ENCODE assay signal across 7 mouse cellular contexts in genomic region chr11:100441797-100442196, GRCm38 (mm10). TPM values are rescaled to one million over a fixed set of nuclear protein-coding genes. Genes with fewer than 3 reads are reported as not detected.
DNase-seq lines count a peak whose midpoint lies in the region; ATAC-seq and TF ChIP-seq lines count a peak whose summit lies in the region.

TSS of gene Nt5c3b (minus strand) at chr11:100441808.
TSS of gene Klhl10 (plus strand) at chr11:100441917.

- H3K9me3 ChIP-seq in megakaryocyte, embryonic 14.5 days, result no peaks in the 10 kb centered on the region
- no peaks in the 10 kb centered on the region for H3K9me3 ChIP-seq in forebrain, embryonic 13.5 days (replicated peaks)
- H3K9me3 ChIP-seq in limb, embryonic 14.5 days (ENCODE audit: control insufficient read depth, low read length), result no peaks in the 10 kb centered on the region
- H3K9me3 ChIP-seq in stomach, embryonic 15.5 days, result no peaks in the 10 kb centered on the region

- peaks cover 29% of the 10 kb centered on the region for H3K4me1 ChIP-seq in megakaryocyte, embryonic 14.5 days
- peaks cover 18% of the 10 kb centered on the region for H3K4me1 ChIP-seq in forebrain, embryonic 13.5 days
- peaks cover 11% of the 10 kb centered on the region for H3K4me1 ChIP-seq in limb, embryonic 14.5 days (ENCODE audit: control insufficient read depth, insufficient read depth, low read length)
- H3K4me1 ChIP-seq in stomach, embryonic 15.5 days, result peaks cover 12% of the 10 kb centered on the region; the same call in 1 of the 2 replicates

- 86% methylated on average over 8 of the region's 8 CpGs for WGBS in forebrain, embryonic 13.5 days
- WGBS in limb, embryonic 14.5 days, result 83% methylated on average over 8 of the region's 8 CpGs
- WGBS in stomach, embryonic 15.5 days, result 83% methylated on average over 8 of the region's 8 CpGs

- H3K4me2 ChIP-seq in forebrain, embryonic 13.5 days, result peak within 1 kb of the TSS; percentile 80
- H3K4me2 ChIP-seq in limb, embryonic 14.5 days (replicated peaks; ENCODE audit: low read depth, low read length, severe bottlenecking), result peak within 1 kb of the TSS; percentile 59
- peak within 1 kb of the TSS; percentile 76 for H3K4me2 ChIP-seq in stomach, embryonic 15.5 days

- peak within 1 kb of the TSS; percentile 92 for H3K9ac ChIP-seq in forebrain, embryonic 13.5 days
- H3K9ac ChIP-seq in limb, embryonic 14.5 days (ENCODE audit: low read depth, low read length, severe bottlenecking), result peak within 1 kb of the TSS; percentile 92
- peak within 1 kb of the TSS; percentile 65 for H3K9ac ChIP-seq in stomach, embryonic 15.5 days

- ATAC-seq in megakaryocyte, adult 5-6 weeks (ENCODE audit: poor library complexity, severe bottlenecking), result no peak
- ATAC-seq in forebrain, embryonic 13.5 days, result no peak
- ATAC-seq in limb, embryonic 14.5 days (ENCODE audit: low FRiP score, low read depth), result no peak
- no peak for ATAC-seq in stomach, embryonic 15.5 days (ENCODE audit: insufficient read depth, low FRiP score, low read depth)

- peaks cover 9% of the 10 kb centered on the region for H3K36me3 ChIP-seq in megakaryocyte, embryonic 14.5 days (replicated peaks; ENCODE audit: low read length)
- peaks cover 15% of the 10 kb centered on the region for H3K36me3 ChIP-seq in forebrain, embryonic 13.5 days (ENCODE audit: poor library complexity, severe bottlenecking)
- peaks cover 25% of the 10 kb centered on the region for H3K36me3 ChIP-seq in limb, embryonic 14.5 days (ENCODE audit: control insufficient read depth, insufficient read depth, low read length)
- H3K36me3 ChIP-seq in stomach, embryonic 15.5 days, result peaks cover 9% of the 10 kb centered on the region

- peaks cover 2% of the 10 kb centered on the region for H3K27me3 ChIP-seq in megakaryocyte, embryonic 14.5 days (replicated peaks)
- no peaks in the 10 kb centered on the region for H3K27me3 ChIP-seq in forebrain, embryonic 13.5 days
- H3K27me3 ChIP-seq in limb, embryonic 14.5 days (ENCODE audit: control insufficient read depth, insufficient read depth, low read length), result no peaks in the 10 kb centered on the region
- no peaks in the 10 kb centered on the region for H3K27me3 ChIP-seq in stomach, embryonic 15.5 days (replicated peaks)

- TF ChIP-seq POLR2A in limb, embryonic 14.5 days (IDR thresholded peaks at IDR 0.05; ENCODE audit: borderline replicate concordance, extremely low read depth, insufficient read depth, insufficient read length), result no peak

- H3K27ac ChIP-seq in forebrain, embryonic 13.5 days, result no peak within 1 kb of the TSS; the same call in 1 of the 2 replicates
- peak within 1 kb of the TSS; percentile 74 for H3K27ac ChIP-seq in limb, embryonic 14.5 days (replicated peaks; ENCODE audit: low read depth, low read length)
- H3K27ac ChIP-seq in stomach, embryonic 15.5 days, result peak within 1 kb of the TSS; percentile 37; the same call in 1 of the 2 replicates

- H3K4me3 ChIP-seq in megakaryocyte, embryonic 14.5 days (replicated peaks), result peak within 1 kb of the TSS; percentile 96
- H3K4me3 ChIP-seq in forebrain, embryonic 13.5 days, result peak within 1 kb of the TSS; percentile 79
- peak within 1 kb of the TSS; percentile 84 for H3K4me3 ChIP-seq in limb, embryonic 14.5 days (replicated peaks; ENCODE audit: low read length)
- peak within 1 kb of the TSS; percentile 67 for H3K4me3 ChIP-seq in stomach, embryonic 15.5 days (replicated peaks)

- no peak for DNase-seq in limb, embryonic 14.5 days (ENCODE audit: low spot score)
- DNase-seq in MN1 (ENCODE audit: low spot score), result no peak
- no peak for DNase-seq in thymus, postnatal 36 days

RNA-seq across cellular contexts. Expression of gene Nt5c3b, which starts in this region (rescaled TPM):
- polyA plus RNA-seq in megakaryocyte, embryonic 14.5 days (2012; ENCODE audit: insufficient read depth, low replicate concordance), result 48.3 and 86.4 TPM in 2 replicates
- 8.8 and 9.8 TPM in 2 replicates for total RNA-seq in megakaryocyte, adult 5-6 weeks (2015)
- total RNA-seq in megakaryocyte, adult 5-6 weeks (2017), result 7.3 and 9.6 TPM in 2 replicates
- 105 and 114 TPM in 2 replicates for polyA plus RNA-seq in forebrain, embryonic 13.5 days (2015; fragmentation: Nextera tagmentation; extraction: Ambion mirVana)
- 131 and 140 TPM in 2 replicates for polyA plus RNA-seq in limb, embryonic 14.5 days (2012; rRNA removed)
- 138 and 147 TPM in 2 replicates for polyA plus RNA-seq in limb, embryonic 14.5 days (2014; fragmentation: Nextera tagmentation; extraction: Ambion mirVana)
- polyA plus RNA-seq in stomach, embryonic 15.5 days (2015; fragmentation: Nextera tagmentation; extraction: Ambion mirVana), result 108 TPM in 2 replicates

RNA-seq across cellular contexts. Expression of gene Klhl10, which starts in this region (rescaled TPM):
- 0.56 TPM in 1 of 2 replicates, not detected in the other for polyA plus RNA-seq in megakaryocyte, embryonic 14.5 days (2012; ENCODE audit: insufficient read depth, low replicate concordance)
- total RNA-seq in megakaryocyte, adult 5-6 weeks (2015), result not detected in 2 replicates
- not detected in 2 replicates for total RNA-seq in megakaryocyte, adult 5-6 weeks (2017)
- polyA plus RNA-seq in forebrain, embryonic 13.5 days (2015; fragmentation: Nextera tagmentation; extraction: Ambion mirVana), result 0.70 and 1.1 TPM in 2 replicates
- 1.9 and 2.5 TPM in 2 replicates for polyA plus RNA-seq in limb, embryonic 14.5 days (2012; rRNA removed)
- 0.74 and 1.0 TPM in 2 replicates for polyA plus RNA-seq in limb, embryonic 14.5 days (2014; fragmentation: Nextera tagmentation; extraction: Ambion mirVana)
- polyA plus RNA-seq in stomach, embryonic 15.5 days (2015; fragmentation: Nextera tagmentation; extraction: Ambion mirVana), result 0.51 and 0.59 TPM in 2 replicates
